Mouse (Mus musculus) stomach, postnatal 0 days (tissue): Measurements from ENCODE around the gene Shisa6.

ENCODE experiments used
- CTCF ChIP-seq: IDR thresholded peaks from 2 replicates; pipeline ENCODE4 v1.5.1; 2016; ENCODE audit warnings: antibody characterized with exemption, low read depth, mild to moderate bottlenecking, moderate library complexity
- EP300 ChIP-seq: optimal IDR thresholded peaks from 2 replicates; pipeline ENCODE3; 2016; ENCODE audit warnings: antibody characterized with exemption

DNA sequence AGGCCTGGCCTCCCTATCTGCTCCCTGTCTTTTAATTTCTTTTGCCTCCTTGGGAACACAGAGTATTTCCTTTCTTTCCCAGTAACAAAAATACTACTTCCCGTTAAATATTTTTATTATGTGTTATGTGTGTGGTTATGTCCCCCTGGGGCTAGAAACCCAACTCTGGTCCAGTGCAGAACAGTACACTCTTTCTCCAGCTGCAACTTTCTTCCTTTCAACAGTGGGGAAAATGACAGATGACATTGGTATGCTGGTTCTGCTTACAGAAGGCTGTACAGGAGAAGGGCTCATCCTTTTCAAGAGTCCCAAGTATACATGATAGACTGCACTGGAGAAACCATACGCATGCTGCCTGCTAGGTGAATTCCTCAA, 251.1 kb downstream of the Shisa6 start:
- TF ChIP-seq CTCF (no peak), EP300 (no peak)
